Mouse (Mus musculus): ENCODE results near the gene Nms. TPM values are rescaled to one million over a fixed set of nuclear protein-coding genes. Genes with fewer than 3 reads are reported as not detected.

Nms gene
- not detected in 2 replicates for polyA plus RNA-seq (2016; fragmentation: Nextera tagmentation; extraction: Ambion mirVana)

- Histone ChIP-seq H3K4me1 (no peaks in the 10 kb centered on the region), H3K9me3 (replicated peaks) (no peaks in the 10 kb centered on the region), H3K4me3 (no peak within 1 kb of the TSS), H3K27me3 (ENCODE audit: low read depth, poor library complexity, severe bottlenecking) (no peaks in the 10 kb centered on the region), H3K36me3 (no peaks in the 10 kb centered on the region), H3K27ac (replicated peaks) (no peak within 1 kb of the TSS)
- DNase-seq (ENCODE audit: low spot score) = no peak
- 78% methylated on average over 6 of the region's 6 CpGs for WGBS
Observed at GRCm38 (mm10) chr1:38938849-38939248, at the start of gene Nms. Nms (plus strand) TSS chr1:38939149.

GRCm38 (mm10) chr1:38891444-38891843 is 47.5 kb upstream of the Nms start:
- Histone ChIP-seq H3K36me3 (peaks cover 11% of the 10 kb centered on the region; the same call in 1 of the 2 replicates), H3K4me1 (peaks cover 7% of the 10 kb centered on the region), H3K9me3 (replicated peaks) (no peaks in the 10 kb centered on the region), H3K27ac (replicated peaks) (no peak overlapping the region), H3K27me3 (ENCODE audit: low read depth, poor library complexity, severe bottlenecking) (peaks cover 1% of the 10 kb centered on the region; the same call in 1 of the 2 replicates), H3K4me3 (no peak overlapping the region)
- no peak for DNase-seq (ENCODE audit: low spot score)
- 91% methylated on average over 5 of the region's 5 CpGs for WGBS

GRCm38 (mm10) chr1:38893081-38893480 is 45.9 kb upstream of the Nms start:
- peaks cover 12% of the 10 kb centered on the region for H3K4me1 ChIP-seq
- H3K36me3 ChIP-seq = peaks cover 11% of the 10 kb centered on the region; the same call in 1 of the 2 replicates
- H3K27me3 ChIP-seq (ENCODE audit: low read depth, poor library complexity, severe bottlenecking) = peaks cover 9% of the 10 kb centered on the region; the same call in 1 of the 2 replicates
- no peak overlapping the region for H3K4me3 ChIP-seq
- 84% methylated on average over 5 of the region's 5 CpGs for WGBS
- H3K9me3 ChIP-seq (replicated peaks) = no peaks in the 10 kb centered on the region
- no peak for DNase-seq (ENCODE audit: low spot score)
- 0 out of 2 replicates have a peak overlapping the region, but pooled peaks have one; percentile 23 for H3K27ac ChIP-seq (replicated peaks)

- Histone ChIP-seq H3K4me1 (peaks cover 16% of the 10 kb centered on the region), H3K4me3 (peak within 1 kb of the TSS; percentile 75), H3K9me3 (replicated peaks) (no peaks in the 10 kb centered on the region), H3K27ac (replicated peaks) (peak within 1 kb of the TSS; percentile 89), H3K36me3 (no peaks in the 10 kb centered on the region), H3K27me3 (ENCODE audit: low read depth, poor library complexity, severe bottlenecking) (peaks cover 24% of the 10 kb centered on the region)
- peak; percentile 83 for DNase-seq (ENCODE audit: low spot score)
- under 1% methylated on average over 67 of the region's 67 CpGs for WGBS
Observed at GRCm38 (mm10) chr1:38897431-38898248, 41.3 kb upstream of the Nms start, which contains the start of gene Chst10. Chst10 (minus strand) TSS chr1:38898161.

GRCm38 (mm10) chr1:38902571-38902970 is 36.4 kb upstream of the Nms start:
- no peaks in the 10 kb centered on the region for H3K9me3 ChIP-seq (replicated peaks)
- WGBS = 71% methylated on average over 5 of the region's 5 CpGs
- H3K4me1 ChIP-seq = peaks cover 7% of the 10 kb centered on the region; the same call in 1 of the 2 replicates
- no peak for DNase-seq (ENCODE audit: low spot score)
- no peak overlapping the region for H3K4me3 ChIP-seq
- peaks cover 15% of the 10 kb centered on the region for H3K27me3 ChIP-seq (ENCODE audit: low read depth, poor library complexity, severe bottlenecking)
- no peaks in the 10 kb centered on the region for H3K36me3 ChIP-seq
- H3K27ac ChIP-seq (replicated peaks) = no peak overlapping the region

GRCm38 (mm10) chr1:38903985-38904384 is 35.0 kb upstream of the Nms start:
- H3K27me3 ChIP-seq (ENCODE audit: low read depth, poor library complexity, severe bottlenecking) = peaks cover 8% of the 10 kb centered on the region
- WGBS = 73% methylated on average over 2 of the region's 2 CpGs
- no peak overlapping the region for H3K27ac ChIP-seq (replicated peaks)

GRCm38 (mm10) chr1:38928996-38929395 is 10.0 kb upstream of the Nms start:
- WGBS = 88% methylated on average over 4 of the region's 4 CpGs
- DNase-seq (ENCODE audit: low spot score) = no peak

More at GRCm38 (mm10) chr1:38903985-38904384, 35.0 kb upstream of the Nms start:
- Histone ChIP-seq H3K4me3 (no peak overlapping the region), H3K9me3 (replicated peaks) (no peaks in the 10 kb centered on the region), H3K36me3 (no peaks in the 10 kb centered on the region), H3K4me1 (no peaks in the 10 kb centered on the region)
- no peak for DNase-seq (ENCODE audit: low spot score)

GRCm38 (mm10) chr1:38929468-38929867 is 9.5 kb upstream of the Nms start:
- Histone ChIP-seq H3K4me3 (no peak overlapping the region), H3K27me3 (ENCODE audit: low read depth, poor library complexity, severe bottlenecking) (no peaks in the 10 kb centered on the region), H3K9me3 (replicated peaks) (no peaks in the 10 kb centered on the region), H3K36me3 (no peaks in the 10 kb centered on the region), H3K27ac (replicated peaks) (no peak overlapping the region), H3K4me1 (no peaks in the 10 kb centered on the region)
- WGBS = 74% methylated on average over 4 of the region's 4 CpGs
- DNase-seq (ENCODE audit: low spot score) = no peak

More at GRCm38 (mm10) chr1:38928996-38929395, 10.0 kb upstream of the Nms start:
- H3K9me3 ChIP-seq (replicated peaks) = no peaks in the 10 kb centered on the region
- no peaks in the 10 kb centered on the region for H3K27me3 ChIP-seq (ENCODE audit: low read depth, poor library complexity, severe bottlenecking)
- H3K4me3 ChIP-seq = no peak overlapping the region
- no peak overlapping the region for H3K27ac ChIP-seq (replicated peaks)
- H3K36me3 ChIP-seq = no peaks in the 10 kb centered on the region
- H3K4me1 ChIP-seq = no peaks in the 10 kb centered on the region

GRCm38 (mm10) chr1:38930767-38931166 is 8.2 kb upstream of the Nms start:
- H3K4me1 ChIP-seq = no peaks in the 10 kb centered on the region
- no peak overlapping the region for H3K27ac ChIP-seq (replicated peaks)
- H3K9me3 ChIP-seq (replicated peaks) = no peaks in the 10 kb centered on the region
- H3K4me3 ChIP-seq = no peak overlapping the region
- no peaks in the 10 kb centered on the region for H3K36me3 ChIP-seq
- H3K27me3 ChIP-seq (ENCODE audit: low read depth, poor library complexity, severe bottlenecking) = no peaks in the 10 kb centered on the region
- 69% methylated on average over 8 of the region's 8 CpGs for WGBS
- DNase-seq (ENCODE audit: low spot score) = no peak

- H3K9me3 ChIP-seq (replicated peaks) = no peaks in the 10 kb centered on the region
- H3K27me3 ChIP-seq (ENCODE audit: low read depth, poor library complexity, severe bottlenecking) = no peaks in the 10 kb centered on the region
- DNase-seq (ENCODE audit: low spot score) = peak; percentile 18
- H3K4me3 ChIP-seq = no peak overlapping the region
- H3K36me3 ChIP-seq = no peaks in the 10 kb centered on the region
- WGBS = 40% methylated on average over 5 of the region's 5 CpGs
- no peaks in the 10 kb centered on the region for H3K4me1 ChIP-seq
- no peak overlapping the region for H3K27ac ChIP-seq (replicated peaks)
Observed at GRCm38 (mm10) chr1:38934668-38935067, 4.3 kb upstream of the Nms start.

GRCm38 (mm10) chr1:38936780-38937179 is 2.2 kb upstream of the Nms start:
- no peaks in the 10 kb centered on the region for H3K4me1 ChIP-seq
- DNase-seq (ENCODE audit: low spot score) = peak; percentile 66
- no peaks in the 10 kb centered on the region for H3K36me3 ChIP-seq
- H3K27me3 ChIP-seq (ENCODE audit: low read depth, poor library complexity, severe bottlenecking) = no peaks in the 10 kb centered on the region
- H3K4me3 ChIP-seq = no peak overlapping the region
- WGBS = 31% methylated on average over 6 of the region's 6 CpGs
- H3K27ac ChIP-seq (replicated peaks) = no peak overlapping the region
- no peaks in the 10 kb centered on the region for H3K9me3 ChIP-seq (replicated peaks)

GRCm38 (mm10) chr1:38939608-38940007 is 659 bp downstream of the Nms start:
- no peaks in the 10 kb centered on the region for H3K4me1 ChIP-seq
- peak; percentile 18 for DNase-seq (ENCODE audit: low spot score)
- H3K4me3 ChIP-seq = no peak overlapping the region
- no peaks in the 10 kb centered on the region for H3K36me3 ChIP-seq
- no peaks in the 10 kb centered on the region for H3K27me3 ChIP-seq (ENCODE audit: low read depth, poor library complexity, severe bottlenecking)
- 4% methylated on average over 5 of the region's 5 CpGs for WGBS
- no peaks in the 10 kb centered on the region for H3K9me3 ChIP-seq (replicated peaks)
- no peak overlapping the region for H3K27ac ChIP-seq (replicated peaks)

- H3K4me1 ChIP-seq = no peaks in the 10 kb centered on the region
- no peak overlapping the region for H3K27ac ChIP-seq (replicated peaks)
- 91% methylated on average over 3 of the region's 3 CpGs for WGBS
- no peaks in the 10 kb centered on the region for H3K9me3 ChIP-seq (replicated peaks)
- no peaks in the 10 kb centered on the region for H3K27me3 ChIP-seq (ENCODE audit: low read depth, poor library complexity, severe bottlenecking)
- no peak for DNase-seq (ENCODE audit: low spot score)
- no peak overlapping the region for H3K4me3 ChIP-seq
- H3K36me3 ChIP-seq = no peaks in the 10 kb centered on the region
Observed at GRCm38 (mm10) chr1:38956457-38956856, 17.5 kb downstream of the Nms start.

All from midbrain, embryonic 10.5 days (tissue).